Comparison of ENCODE assay signal across 10 mouse cellular contexts in genomic region chrX:60503995-60504394, GRCm38 (mm10). TPM values are rescaled to one million over a fixed set of nuclear protein-coding genes. Genes with fewer than 3 reads are reported as not detected.
A peak's percentile ranks its signal among the peaks of the same experiment; 100 is the strongest.
DNase-seq lines count a peak whose midpoint lies in the region; ATAC-seq lines count a peak whose summit lies in the region.
"Had no signal": no experiment of that assay in that cellular context is flagged by ENCODE, and none has a peak within 500 bp of the region (broad histone marks: within the 10 kb centered on the region; RNA-seq: fewer than 3 reads in every experiment).

No protein-coding gene starts in this region.

- H3K9me3 ChIP-seq in neural tube, embryonic 14.5 days (ENCODE audit: control insufficient read depth, low read length), result no peaks in the 10 kb centered on the region
- H3K9me3 ChIP-seq: heart, embryonic 15.5 days; megakaryocyte, embryonic 14.5 days had no signal

- H3K4me3 ChIP-seq in neural tube, embryonic 14.5 days (ENCODE audit: low read depth, low read length), result no peak overlapping the region
- H3K4me3 ChIP-seq: heart, embryonic 15.5 days; megakaryocyte, embryonic 14.5 days had no signal

- DNase-seq in heart, adult 18-20 months, result peak; percentile 6 to 31
- no peak for DNase-seq in heart, adult 11 months
- DNase-seq in A20 (ENCODE audit: low read depth, low spot score) (peak; percentile 41), adipocyte (ENCODE audit: low spot score) (no peak)
- peak; percentile 2 for DNase-seq in cerebellum, adult 9-10 months
- DNase-seq in layer of hippocampus, adult 9-10 months (ENCODE audit: low spot score), result peak; percentile 2

- H3K27me3 ChIP-seq in neural tube, embryonic 14.5 days (ENCODE audit: control insufficient read depth, insufficient read depth, low read length), result no peaks in the 10 kb centered on the region
- H3K27me3 ChIP-seq: heart, embryonic 15.5 days; megakaryocyte, embryonic 14.5 days had no signal

- no peak overlapping the region for H3K9ac ChIP-seq in neural tube, embryonic 14.5 days (replicated peaks; ENCODE audit: low read depth, low read length)
- H3K9ac ChIP-seq: heart, embryonic 15.5 days had no signal

- no peaks in the 10 kb centered on the region for H3K36me3 ChIP-seq in neural tube, embryonic 14.5 days (ENCODE audit: control insufficient read depth, insufficient read depth, low read length)
- H3K36me3 ChIP-seq: heart, embryonic 15.5 days had no signal

- no peak overlapping the region for H3K4me2 ChIP-seq in neural tube, embryonic 14.5 days (ENCODE audit: low read depth, low read length)
- H3K4me2 ChIP-seq: heart, embryonic 15.5 days had no signal

- no peaks in the 10 kb centered on the region for H3K4me1 ChIP-seq in neural tube, embryonic 14.5 days (ENCODE audit: control insufficient read depth, insufficient read depth, low read length)
- H3K4me1 ChIP-seq: heart, embryonic 15.5 days; megakaryocyte, embryonic 14.5 days had no signal

- no peak overlapping the region for H3K27ac ChIP-seq in neural tube, embryonic 14.5 days (ENCODE audit: low read depth, low read length)
- H3K27ac ChIP-seq: heart, embryonic 15.5 days had no signal

- peak; percentile 90 for ATAC-seq in frontal cortex, adult (ENCODE audit: low TSS enrichment)
- ATAC-seq in neural tube, embryonic 14.5 days (ENCODE audit: low read depth), result 0 out of 2 replicates have a peak, but pooled peaks have one; percentile 31

RNA-seq across cellular contexts. Expression of gene Gm7073, which starts 35.1 kb away (rescaled TPM):
- not detected for total RNA-seq in heart, adult 18-20 months (2021)
- not detected in 2 replicates for polyA plus RNA-seq in neural tube, embryonic 14.5 days (2014; fragmentation: Nextera tagmentation; extraction: Ambion mirVana)
- polyA plus RNA-seq: heart, embryonic 15.5 days had no signal

Comparison
In these comparisons a context has a peak if more than half of its experiments do, and no peak if none do; other contexts are left out.
1. DNase-seq: peak in heart, adult 18-20 months (2 of 2), A20 (single experiment), cerebellum, adult 9-10 months (single experiment) and layer of hippocampus, adult 9-10 months (single experiment); none in heart, adult 11 months (single experiment) and adipocyte (single experiment).